Mouse (Mus musculus) hindbrain, embryonic 16.5 days (tissue): ENCODE measurements around the gene Mybl2. TPM values are rescaled to one million over a fixed set of nuclear protein-coding genes. Genes with fewer than 3 reads are reported as not detected.

ENCODE experiments used
- microRNA-seq: library from miRNA; unstranded; fragments of <30 nt; microRNA quantifications from one replicate; pipeline ENCODE4, GENCODE M21; 2017
- polyA plus RNA-seq: library from polyadenylated mRNA; unstranded; fragments of >200 nt; fragmentation: Nextera tagmentation; extraction: Ambion mirVana; gene quantifications from 2 replicates; pipeline ENCODE4 v1.2.1, GENCODE M21; 2015

Gene Mybl2
- polyA plus RNA-seq, 1 experiment from 2014 or later: 3.8 TPM

Small RNA genes within 50 kb of the gene (microRNA-seq; reads per million reads assigned to microRNA genes)
- gene Gm22174: not detected
- gene Mir7003: not detected

Other genes with a start within 250 kb of the Mybl2 start
- gene Srsf6, start 123.2 kb upstream of the Mybl2 start, polyA plus RNA-seq: 112 and 121 TPM in 2 replicates
- 5.8 and 7.2 TPM in 2 replicates for gene L3mbtl1, start 111.2 kb upstream of the Mybl2 start, polyA plus RNA-seq
- 0.25 and 0.40 TPM in 2 replicates for gene Sgk2, start 67.4 kb upstream of the Mybl2 start, polyA plus RNA-seq
- 33.9 and 36.2 TPM in 2 replicates for gene Ift52, start 37.3 kb upstream of the Mybl2 start, polyA plus RNA-seq
- gene Gtsf1l, start 33.2 kb downstream of the Mybl2 start, polyA plus RNA-seq: 0.40 TPM in 1 of 2 replicates, not detected in the other
- gene Tox2, start 148.4 kb downstream of the Mybl2 start, polyA plus RNA-seq: 23.0 and 33.7 TPM in 2 replicates